Mouse (Mus musculus): ENCODE results near the gene Ilkap.

The Ilkap gene

DNA sequence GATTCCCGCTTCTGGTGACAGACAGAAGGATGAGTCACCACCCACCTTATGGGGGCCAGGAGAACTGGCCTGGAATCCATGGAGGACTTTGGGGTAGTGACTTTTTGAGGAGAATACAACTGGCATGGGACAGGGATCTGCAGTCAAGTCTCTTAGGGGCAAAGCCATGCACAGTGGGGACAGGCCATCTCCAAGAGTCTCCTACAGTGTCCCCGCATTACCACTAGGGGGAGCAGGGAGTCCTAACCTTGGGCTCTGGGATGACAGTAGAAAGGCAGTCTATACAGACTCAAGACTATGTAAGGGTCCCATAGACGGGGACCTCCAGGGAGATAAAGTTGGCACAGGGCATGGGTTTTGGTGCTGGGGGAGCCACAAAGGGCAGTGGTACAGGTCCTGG, 51.7 kb downstream of the Ilkap start:
- TF ChIP-seq GATA4 (IDR thresholded peaks at IDR 0.05; ENCODE audit: insufficient replicate concordance, low read length), result no peak

DNA sequence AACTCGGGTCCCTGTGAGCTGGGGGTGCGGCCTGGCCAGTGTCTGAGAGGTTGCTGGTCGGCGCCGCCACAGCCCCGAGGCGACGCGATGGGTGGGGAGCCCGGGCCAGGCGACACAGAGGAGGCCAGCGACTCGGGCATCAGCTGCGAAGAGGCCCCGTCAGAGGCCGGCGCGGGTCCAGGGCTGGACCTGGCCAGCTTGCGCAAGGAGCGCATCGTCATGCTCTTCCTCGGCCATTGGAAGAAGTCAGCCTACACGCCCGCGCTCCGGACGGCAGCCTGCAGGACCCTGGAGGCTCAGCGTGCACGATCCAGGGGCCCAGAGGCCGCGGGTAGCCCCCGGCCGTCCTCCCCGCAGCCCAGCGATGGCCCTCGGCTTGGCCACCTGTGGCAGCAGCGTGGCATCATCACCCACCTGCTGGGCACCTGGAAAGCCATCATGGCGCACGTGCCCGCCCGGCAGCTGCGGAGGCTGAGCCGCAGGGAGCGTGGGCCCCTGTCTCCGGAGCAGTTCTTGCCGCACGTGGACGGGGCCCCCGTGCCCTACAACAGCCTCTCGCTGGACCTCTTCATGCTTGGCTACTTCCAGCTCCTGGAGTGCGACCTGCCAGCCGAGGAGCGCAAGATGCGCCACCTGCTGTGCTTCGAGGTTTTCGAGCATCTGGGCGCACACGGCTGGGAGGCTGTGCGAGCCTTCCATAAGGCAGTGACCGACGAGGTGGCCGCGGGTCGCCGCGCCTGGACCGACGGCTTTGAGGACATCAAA, 53.5 kb downstream of the Ilkap start:
- no peak for TF ChIP-seq GATA4 (IDR thresholded peaks at IDR 0.05; ENCODE audit: insufficient replicate concordance, low read length)

DNA sequence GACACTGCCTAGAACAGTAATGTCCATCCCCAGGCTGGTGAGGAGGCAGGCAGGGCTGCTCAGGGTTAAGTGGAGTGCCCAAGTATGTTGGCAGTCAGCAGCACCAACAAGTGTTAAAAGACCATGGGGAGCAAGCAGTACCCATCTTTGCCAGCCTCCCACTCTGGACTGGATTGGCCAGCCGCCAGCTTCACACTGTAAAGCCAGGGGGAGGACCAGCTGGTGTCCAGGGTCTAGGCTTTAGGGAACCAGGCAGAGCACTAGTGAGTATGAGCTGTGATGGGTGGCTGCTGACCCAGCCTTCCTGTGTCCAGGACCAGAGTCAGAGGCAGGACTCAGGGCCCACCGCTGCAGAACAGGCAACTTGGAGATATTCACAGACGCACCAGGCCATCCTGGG, 54.6 kb downstream of the Ilkap start:
- no peak for TF ChIP-seq GATA4 (IDR thresholded peaks at IDR 0.05; ENCODE audit: insufficient replicate concordance, low read length)

DNA sequence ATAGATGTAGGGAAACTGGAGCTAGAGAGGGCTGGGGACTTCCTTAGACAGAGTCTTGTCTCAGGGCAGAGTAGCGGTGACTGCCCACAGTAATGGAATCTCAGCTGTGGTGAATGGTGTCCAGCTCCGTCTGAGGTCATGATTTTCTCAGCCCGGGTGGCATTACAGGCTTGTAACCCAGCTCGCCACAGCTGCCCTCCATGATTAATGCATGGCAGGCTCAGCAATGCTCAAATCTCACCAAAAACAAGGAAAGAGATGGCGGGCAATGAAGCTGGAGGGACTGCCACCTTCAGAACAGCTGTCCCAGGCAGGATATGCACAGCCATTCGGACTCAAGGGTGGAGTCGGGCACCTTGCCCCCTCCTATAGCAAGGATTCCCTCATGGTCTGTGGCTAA, 61.3 kb downstream of the Ilkap start:
- no peak for TF ChIP-seq GATA4 (IDR thresholded peaks at IDR 0.05; ENCODE audit: insufficient replicate concordance, low read length)

DNA sequence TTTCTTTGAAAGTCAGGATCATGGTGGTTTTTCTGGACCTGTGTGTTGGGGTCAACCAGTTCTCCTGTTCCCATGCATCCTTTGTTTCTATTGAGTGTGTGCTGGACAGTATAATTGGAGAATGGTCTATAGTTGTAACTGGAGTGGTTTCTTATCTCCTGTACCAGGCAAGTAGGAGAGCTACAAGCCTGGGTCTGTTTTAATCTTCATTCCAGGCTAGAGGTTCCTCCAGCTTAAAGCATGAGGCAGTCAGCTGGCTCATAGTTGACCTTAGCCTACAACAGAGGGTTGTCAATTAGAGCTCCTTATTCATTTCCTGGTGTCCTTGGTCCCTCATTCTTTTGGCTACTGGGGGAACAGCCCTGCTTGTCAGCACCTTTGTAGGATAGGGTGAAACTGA, 65.0 kb downstream of the Ilkap start:
- TF ChIP-seq GATA4 (IDR thresholded peaks at IDR 0.05; ENCODE audit: insufficient replicate concordance, low read length), result no peak

DNA sequence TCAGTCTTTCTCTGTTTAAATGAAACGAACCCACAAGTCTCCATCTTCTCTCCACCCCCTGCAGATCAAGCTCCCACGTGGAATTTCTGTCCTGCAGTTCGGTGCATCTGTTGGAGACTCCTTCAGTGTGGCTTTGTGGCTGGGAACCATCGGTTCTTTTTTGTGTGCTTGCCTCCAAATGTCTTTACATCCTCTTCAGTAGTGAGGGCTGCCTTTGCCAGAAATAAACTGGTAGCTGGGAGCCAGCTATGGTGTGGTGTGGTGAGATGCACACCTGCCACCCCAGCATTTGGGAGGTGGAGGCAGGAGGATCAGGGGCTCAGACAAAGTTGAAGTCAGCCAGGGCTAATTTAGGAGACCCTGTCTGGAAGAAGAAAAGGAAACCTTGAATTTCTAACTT, 66.5 kb downstream of the Ilkap start:
- no peak for TF ChIP-seq GATA4 (IDR thresholded peaks at IDR 0.05; ENCODE audit: insufficient replicate concordance, low read length)

DNA sequence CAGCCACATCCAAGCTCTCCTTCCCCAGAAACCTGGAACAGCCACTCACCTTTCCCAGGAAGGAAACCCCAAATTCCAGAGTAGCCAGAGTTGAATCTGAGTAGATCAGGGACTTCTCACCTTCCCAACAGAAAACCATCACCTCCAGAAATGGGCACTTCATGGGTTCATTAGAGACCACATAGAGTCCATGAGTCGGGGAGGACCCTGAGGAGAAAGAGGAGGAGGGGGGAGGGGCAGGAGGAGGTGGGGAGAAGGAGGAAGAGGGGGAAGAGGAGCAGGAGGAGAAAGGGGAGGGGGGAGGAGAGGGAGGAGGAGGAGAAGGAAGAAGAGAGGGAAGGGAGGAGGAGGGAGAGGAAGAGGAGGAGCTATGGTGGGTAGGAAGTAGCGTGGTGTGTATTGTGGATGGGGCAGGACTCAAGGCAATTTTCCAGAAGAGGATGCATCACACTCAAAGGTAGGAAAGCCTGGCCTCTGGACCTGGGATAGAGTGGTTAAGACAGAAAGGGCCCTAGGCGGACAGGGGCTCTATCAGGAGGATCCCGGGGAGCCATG, 73.0 kb downstream of the Ilkap start:
- no peak for TF ChIP-seq GATA4 (IDR thresholded peaks at IDR 0.05; ENCODE audit: insufficient replicate concordance, low read length)

DNA sequence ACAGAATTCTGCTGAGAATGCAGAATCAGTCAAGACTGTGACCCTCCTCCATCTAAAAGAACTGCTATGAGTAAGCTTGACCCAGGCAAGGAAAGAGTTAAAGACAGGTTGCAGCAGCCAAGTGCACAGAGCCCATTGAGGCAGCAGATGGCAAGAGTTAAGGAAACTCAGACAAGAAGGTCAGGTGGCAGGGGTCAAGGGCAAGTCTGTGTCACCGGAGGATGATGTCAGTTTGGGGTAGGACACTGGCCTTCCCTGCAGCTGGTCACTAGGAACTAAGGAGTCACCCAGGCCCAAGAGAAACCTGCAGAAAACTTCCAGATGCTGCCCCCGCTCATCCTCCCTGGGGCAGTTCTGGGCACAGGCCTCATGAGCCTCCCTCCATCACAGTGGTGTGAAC, 74.0 kb downstream of the Ilkap start:
- no peak for TF ChIP-seq GATA4 (IDR thresholded peaks at IDR 0.05; ENCODE audit: insufficient replicate concordance, low read length)
